Mouse (Mus musculus) sigmoid colon, adult 10 weeks (tissue): ENCODE results near the gene Cc2d1a. TPM values are rescaled to one million over a fixed set of nuclear protein-coding genes. Genes with fewer than 3 reads are reported as not detected.

Source experiments
- polyA plus RNA-seq: library from polyadenylated mRNA; stranded (reverse); fragments of 350-450 nt; fragmentation: Illumina TruSeq; extraction: RNeasy Lipid Tissue Mini Kit (QIAGEN cat#74804); gene quantifications from one replicate; pipeline ENCODE4 v1.2.3, GENCODE M21; 2014; ENCODE audit warnings: low read depth, low replicate concordance

Gene Cc2d1a
- polyA plus RNA-seq = 0.47 TPM

DNA sequence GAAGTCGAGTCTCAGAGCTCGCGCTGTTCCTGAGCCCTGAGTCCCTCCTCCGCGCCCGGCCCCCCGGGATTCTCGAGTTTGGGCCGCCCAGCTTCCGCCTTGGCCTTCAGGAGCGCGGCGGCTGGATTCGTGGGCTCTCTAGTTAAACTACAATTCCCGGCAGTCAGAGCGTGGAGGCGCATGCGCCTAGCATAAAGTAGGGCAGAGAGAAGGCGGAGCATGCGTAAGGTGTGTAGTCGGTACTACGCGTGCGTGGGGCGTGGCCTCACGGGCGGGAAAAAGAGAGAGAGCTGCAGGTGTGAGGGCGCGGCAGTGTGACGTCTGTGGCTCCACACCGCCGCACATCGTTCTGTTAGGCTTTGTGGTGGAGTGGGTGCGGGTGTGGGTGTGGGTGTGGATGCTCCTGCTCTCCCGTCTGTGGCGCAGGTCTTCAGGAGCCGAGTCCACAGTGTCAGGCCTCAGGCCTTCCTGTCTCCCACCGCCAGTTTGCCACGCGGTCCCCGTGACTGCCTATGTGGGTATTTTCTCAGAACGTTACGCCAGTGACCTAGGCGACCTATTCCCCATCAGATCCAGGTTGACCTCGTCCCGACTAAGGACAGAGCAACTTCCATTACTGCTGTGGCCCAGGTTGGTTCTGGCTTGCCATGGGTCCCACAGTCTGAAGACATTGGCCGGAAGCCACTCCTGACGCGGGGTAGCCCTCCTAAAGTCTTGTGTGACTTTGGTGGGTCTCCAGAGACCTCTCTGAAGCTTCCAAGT lies at the start of gene Cc2d1a, which contains the start of gene 4930432K21Rik:
Gene Cc2d1a (minus strand): TSS at position 168 of the 762 bp plus-strand sequence.
Gene 4930432K21Rik (plus strand): TSS at position 257 of the 762 bp plus-strand sequence.

DNA sequence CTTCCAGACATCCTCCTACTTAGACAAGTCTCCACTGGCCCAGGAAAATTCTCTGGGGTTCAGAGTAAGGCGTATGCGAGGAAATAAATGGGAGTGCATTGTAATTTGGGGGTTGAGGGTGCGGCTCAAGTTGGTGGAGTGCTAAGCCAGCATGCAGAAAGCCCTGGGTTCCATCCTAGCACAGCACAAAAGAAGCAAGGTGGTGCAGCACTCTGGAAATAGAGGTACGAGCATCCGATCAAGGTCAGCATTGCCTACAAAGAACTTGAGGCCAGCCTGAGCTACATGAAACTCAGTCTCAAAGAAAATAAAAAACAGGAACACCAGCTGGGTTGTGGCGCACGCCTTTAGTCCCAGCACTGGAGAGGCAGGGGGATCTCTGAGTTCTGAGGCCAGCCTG lies 37.4 kb upstream of the Cc2d1a start, which contains the start of gene Nanos3:
Gene Nanos3 (minus strand): TSS at position 101 of the 400 bp plus-strand sequence.

DNA sequence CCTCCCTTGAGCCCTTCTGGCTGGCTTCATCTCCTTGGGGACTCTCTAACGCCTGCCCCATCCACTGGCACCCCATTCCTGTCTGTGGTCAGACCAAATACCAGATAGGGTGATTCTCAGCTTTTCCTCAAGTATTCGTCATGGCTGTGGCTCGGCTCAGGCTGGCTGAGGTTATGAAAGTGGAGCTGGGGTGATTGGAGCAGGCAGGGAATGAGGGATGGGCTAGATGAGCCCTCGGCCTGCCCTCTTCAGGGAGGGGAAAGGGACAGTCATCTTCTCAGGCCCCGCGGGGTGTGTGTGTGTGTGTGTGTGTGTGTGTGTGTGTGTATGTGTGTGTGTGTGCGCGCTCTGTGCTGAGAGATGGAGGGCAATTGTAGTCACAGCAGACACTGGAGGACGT lies 22.1 kb downstream of the Cc2d1a start, which contains the start of gene Podnl1:
Gene Podnl1 (plus strand): TSS at position 334 of the 400 bp plus-strand sequence.

DNA sequence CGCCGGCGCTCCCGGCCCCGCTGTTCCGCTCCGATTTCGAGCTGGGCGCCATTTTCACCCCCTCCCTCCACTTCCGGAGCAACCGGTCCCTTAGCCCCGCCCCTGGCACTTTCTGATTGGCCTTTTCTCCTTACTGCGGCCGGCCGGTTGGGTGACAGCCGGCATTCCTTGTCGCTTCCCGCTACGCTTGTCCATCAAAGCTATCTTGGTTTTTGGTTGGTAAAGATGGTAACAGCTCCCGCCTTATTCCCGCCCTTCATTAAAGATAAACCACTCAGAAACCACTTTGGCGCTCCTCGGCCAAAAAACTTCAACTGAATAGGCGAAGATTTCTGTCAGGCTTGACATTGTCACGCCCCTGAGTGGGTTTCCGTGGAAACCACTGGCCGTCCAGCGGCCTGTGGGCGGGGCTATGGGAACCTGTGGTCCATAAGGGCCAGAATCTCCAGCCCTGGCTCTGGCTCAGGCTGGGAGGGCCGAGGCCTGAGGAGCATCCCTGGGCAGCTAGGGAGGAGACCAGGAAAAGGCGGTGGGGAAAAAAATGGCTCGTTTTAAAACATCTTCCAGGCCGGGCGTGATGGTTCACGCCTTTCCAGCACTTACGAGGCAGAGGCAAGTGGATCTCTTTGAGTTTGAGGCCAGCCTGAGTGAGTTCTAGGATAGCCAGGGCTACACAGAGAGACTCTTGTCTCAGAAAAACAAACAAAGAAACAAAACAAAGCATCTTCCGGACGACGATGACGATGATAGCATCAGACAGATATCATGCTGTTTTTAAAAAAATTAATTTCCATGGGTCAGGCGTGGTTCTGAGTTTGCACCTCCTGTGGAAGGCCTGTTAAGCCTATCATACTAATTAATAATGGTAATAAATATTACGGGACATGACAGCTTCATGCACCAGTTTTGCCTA lies 42.8 kb downstream of the Cc2d1a start, which contains the start of gene Dcaf15:
Gene Dcaf15 (minus strand): TSS at position 72 of the 913 bp plus-strand sequence.

Other genes with a start within 250 kb of the Cc2d1a start
- gene Adgrl1, start 247.8 kb downstream of the Cc2d1a start, polyA plus RNA-seq = 1.6 TPM
- gene Gm10644, start 192.7 kb downstream of the Cc2d1a start, polyA plus RNA-seq = not detected
- 4.7 TPM for gene Asf1b, start 192.4 kb downstream of the Cc2d1a start, polyA plus RNA-seq
- 16.0 TPM for gene Prkaca, start 174.9 kb downstream of the Cc2d1a start, polyA plus RNA-seq
- gene Samd1, start 150.3 kb downstream of the Cc2d1a start, polyA plus RNA-seq = 4.5 TPM
- gene 1700067K01Rik, start 146.4 kb downstream of the Cc2d1a start, polyA plus RNA-seq = not detected
- 10.3 TPM for gene 2210011C24Rik, start 135.8 kb downstream of the Cc2d1a start, polyA plus RNA-seq
- gene Palm3, start 126.5 kb downstream of the Cc2d1a start, polyA plus RNA-seq = 0.16 TPM
- gene Il27ra, start 105.3 kb downstream of the Cc2d1a start, polyA plus RNA-seq = 0.13 TPM
- gene Rln3, start 102.9 kb downstream of the Cc2d1a start, polyA plus RNA-seq = not detected
- gene Gm10643, start 82.8 kb downstream of the Cc2d1a start, polyA plus RNA-seq = 2.2 TPM
- gene Rfx1, start 81.1 kb downstream of the Cc2d1a start, polyA plus RNA-seq = 1.6 TPM
- 4.3 TPM for gene Dcaf15, start 43.2 kb downstream of the Cc2d1a start, polyA plus RNA-seq
- gene Podnl1, start 21.9 kb downstream of the Cc2d1a start, polyA plus RNA-seq = not detected
- gene 4930432K21Rik, start 89 bp upstream of the Cc2d1a start, polyA plus RNA-seq = not detected
- not detected for gene Nanos3, start 37.3 kb upstream of the Cc2d1a start, polyA plus RNA-seq
- 0.25 TPM for gene Zswim4, start 89.1 kb upstream of the Cc2d1a start, polyA plus RNA-seq
- 1.8 TPM for gene D8Ertd738e, start 101.8 kb upstream of the Cc2d1a start, polyA plus RNA-seq
- 6.0 TPM for gene Mri1, start 109.4 kb upstream of the Cc2d1a start, polyA plus RNA-seq
- 1.6 TPM for gene Ccdc130, start 122.4 kb upstream of the Cc2d1a start, polyA plus RNA-seq
- gene Cacna1a, start 240.5 kb upstream of the Cc2d1a start, polyA plus RNA-seq = 1.7 TPM